Mouse (Mus musculus) lung, adult 2 months (tissue): Measurements from ENCODE around the gene Ap4s1.

Experiments used
- CTCF ChIP-seq: fragments of 200-500 bp; IDR thresholded peaks from 2 replicates; pipeline ENCODE4 v1.5.1; 2011; ENCODE audit warnings: mild to moderate bottlenecking, low read length, control low read depth; ENCODE audit not compliant: insufficient read depth
- POLR2A ChIP-seq: fragments of 200-500 bp; IDR thresholded peaks from 2 replicates; pipeline ENCODE4 v1.6.1; 2011; ENCODE audit warnings: low read depth, mild to moderate bottlenecking, control low read depth, low read length, borderline replicate concordance; ENCODE audit errors: extremely low read depth

GRCm38 (mm10) chr12:51759374-51759773 is 68.5 kb downstream of the Ap4s1 start:
- TF ChIP-seq CTCF (no peak), POLR2A (no peak)
